Mouse (Mus musculus) limb, embryonic 11.5 days (tissue): ENCODE measurements around the gene Clcnkb. TPM values are rescaled to one million over a fixed set of nuclear protein-coding genes. Genes with fewer than 3 reads are reported as not detected.

ENCODE experiments used
- ATAC-seq: fragments of 200-750 bp; cut with Nextera tagmentation; 2 replicates; pipeline ENCODE4 v1.8.0; 2017; ENCODE audit warnings: low read depth; ENCODE audit not compliant: insufficient number of reproducible peaks, low FRiP score, low TSS enrichment
- DNase-seq: peaks from one replicate; pipeline ENCODE4 v3.0.0-alpha.2; 2015; ENCODE audit warnings: low spot score
- H3K27ac ChIP-seq: fragments of 300-500 bp; sonication (generic); replicated peaks from 2 replicates; pipeline ENCODE4 v1.5.1; 2014; ENCODE audit warnings: low read depth, mild to moderate bottlenecking, low read length
- H3K27me3 ChIP-seq: fragments of 300-500 bp; sonication (generic); 2 replicates; pipeline ENCODE4 v1.6.1; 2014; ENCODE audit warnings: mild to moderate bottlenecking, low read length, mixed read lengths; ENCODE audit not compliant: control insufficient read depth, insufficient read depth
- H3K36me3 ChIP-seq: fragments of 300-500 bp; sonication (generic); 2 replicates; pipeline ENCODE4 v1.6.1; 2014; ENCODE audit warnings: mild to moderate bottlenecking, low read length, moderate library complexity, mixed read lengths; ENCODE audit not compliant: control insufficient read depth, insufficient read depth
- H3K4me1 ChIP-seq: fragments of 300-500 bp; sonication (generic); 2 replicates; pipeline ENCODE4 v1.6.1; 2014; ENCODE audit warnings: low read length, mixed read lengths; ENCODE audit not compliant: control insufficient read depth, insufficient read depth
- H3K4me2 ChIP-seq: fragments of 300-500 bp; sonication (generic); 2 replicates; pipeline ENCODE4 v1.6.1; 2014; ENCODE audit warnings: low read depth, mild to moderate bottlenecking, moderate library complexity; ENCODE audit not compliant: severe bottlenecking
- H3K4me3 ChIP-seq: fragments of 300-500 bp; sonication (generic); 2 replicates; pipeline ENCODE4 v1.5.1; 2014; ENCODE audit warnings: low read depth, low read length
- H3K9ac ChIP-seq: fragments of 300-500 bp; sonication (generic); 2 replicates; pipeline ENCODE4 v1.6.1; 2014; ENCODE audit warnings: mild to moderate bottlenecking, low read length
- H3K9me3 ChIP-seq: fragments of 300-500 bp; sonication (generic); 2 replicates; pipeline ENCODE4 v1.6.1; 2016; ENCODE audit warnings: low read length; ENCODE audit not compliant: control insufficient read depth
- WGBS: fragments of 180-500 bp; shearing (Covaris S2); extraction: QIAGEN DNeasy Blood & Tissue Kit; methylation state at CpG from one replicate; pipeline ENCODE4 v1.1.7; 2014; 5-methylcytosine and 5-hydroxymethylcytosine counted together
- polyA plus RNA-seq: library from polyadenylated mRNA; unstranded; fragments of >200 nt; fragmentation: Nextera tagmentation; extraction: Ambion mirVana; gene quantifications from 2 replicates; pipeline ENCODE4 v1.2.1, GENCODE M21; 2014

The Clcnkb gene
- polyA plus RNA-seq, 1 experiment from 2014 or later: not detected

GRCm38 (mm10) chr4:141443641-141444429, 28.0 kb upstream of the Clcnkb start:
- DNase-seq (no peak), ATAC-seq (no peak)
- peak overlapping the region; percentile 88 for H3K4me2 ChIP-seq
- peaks cover 6% of the 10 kb centered on the region for H3K36me3 ChIP-seq
- WGBS: 51% methylated on average over 11 of the region's 11 CpGs
- H3K4me1 ChIP-seq: peaks cover 8% of the 10 kb centered on the region
- peak overlapping the region; percentile 93 for H3K9ac ChIP-seq
- H3K27ac ChIP-seq: no peak overlapping the region
- H3K9me3 ChIP-seq: no peaks in the 10 kb centered on the region
- H3K4me3 ChIP-seq: peak overlapping the region; percentile 73
- no peaks in the 10 kb centered on the region for H3K27me3 ChIP-seq

DNA sequence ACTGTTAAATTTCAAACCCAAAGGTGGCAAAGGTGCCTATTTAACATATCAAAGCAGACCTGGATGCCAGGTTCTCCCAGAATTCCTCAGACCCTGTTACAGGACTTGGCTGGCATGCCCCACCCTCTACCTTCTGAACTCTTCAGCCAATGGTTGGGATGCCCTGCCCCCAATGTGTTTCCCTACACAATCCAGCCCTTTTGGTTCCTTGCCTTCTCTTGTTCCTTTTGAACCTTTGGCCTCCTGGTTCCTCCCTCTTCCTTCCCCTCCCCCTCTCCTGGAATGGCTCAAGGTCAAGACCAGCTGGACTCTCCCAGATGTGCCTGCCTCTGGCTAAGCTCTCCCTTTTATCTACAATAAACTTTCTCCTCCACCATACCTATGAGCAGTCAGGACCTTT, 25.1 kb upstream of the Clcnkb start:
- H3K4me1 ChIP-seq: peaks cover 7% of the 10 kb centered on the region
- no peak overlapping the region for H3K4me2 ChIP-seq
- no peak overlapping the region for H3K9ac ChIP-seq
- no peaks in the 10 kb centered on the region for H3K36me3 ChIP-seq
- ATAC-seq (no peak), DNase-seq (no peak)
- no peak overlapping the region for H3K27ac ChIP-seq
- H3K9me3 ChIP-seq: no peaks in the 10 kb centered on the region
- H3K27me3 ChIP-seq: no peaks in the 10 kb centered on the region
- no peak overlapping the region for H3K4me3 ChIP-seq

DNA sequence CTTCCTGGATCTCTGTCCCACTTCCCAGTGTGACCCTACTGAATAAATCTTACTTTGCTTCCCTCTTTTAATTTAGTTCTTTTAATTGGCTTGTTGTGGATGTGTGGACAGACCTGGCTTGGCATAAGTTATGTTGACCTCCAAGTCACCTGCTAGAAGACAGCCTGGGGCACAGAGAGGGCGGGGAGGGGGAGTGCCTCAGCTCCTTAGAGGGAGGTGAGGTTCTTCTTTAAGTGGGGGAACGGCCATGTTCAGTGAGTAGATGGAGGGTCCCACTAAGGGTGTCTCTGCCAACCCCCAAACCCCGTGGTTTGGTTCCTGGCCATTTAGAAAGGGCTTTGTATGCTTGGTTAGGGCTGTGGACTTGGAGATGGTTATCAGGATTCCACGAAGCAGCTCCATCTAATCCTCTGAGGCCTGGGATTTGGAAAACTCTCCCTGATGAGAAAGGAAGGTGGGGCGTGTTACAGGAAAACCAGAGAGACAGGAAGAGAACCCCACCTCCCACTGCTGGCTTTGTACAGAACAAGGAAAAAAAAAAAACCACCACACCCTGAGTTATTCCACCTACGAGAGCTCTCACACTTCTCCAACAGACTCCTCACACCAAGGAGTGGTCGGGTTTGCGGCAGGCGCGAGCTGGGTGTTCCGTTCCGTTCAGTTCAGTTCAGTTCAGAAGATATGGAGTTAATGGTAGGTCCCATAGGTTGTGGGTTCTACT, 23.4 kb upstream of the Clcnkb start:
- no peak overlapping the region for H3K4me2 ChIP-seq

GRCm38 (mm10) chr4:141435974-141436373, 20.2 kb upstream of the Clcnkb start, which contains the start of gene Srarp:
Srarp (minus strand) TSS chr4:141436105.
- no peak for DNase-seq

More for the DNA sequence above, 23.4 kb upstream of the Clcnkb start:
- Histone ChIP-seq H3K4me3 (no peak overlapping the region), H3K9ac (no peak overlapping the region), H3K9me3 (no peaks in the 10 kb centered on the region), H3K4me1 (no peaks in the 10 kb centered on the region), H3K36me3 (no peaks in the 10 kb centered on the region), H3K27me3 (no peaks in the 10 kb centered on the region), H3K27ac (no peak overlapping the region)
- no peak for DNase-seq
- 85% methylated on average over 12 of the region's 12 CpGs for WGBS
- ATAC-seq: no peak

GRCm38 (mm10) chr4:141433191-141433590, 17.4 kb upstream of the Clcnkb start:
- H3K9ac ChIP-seq: no peak overlapping the region
- DNase-seq (no peak), ATAC-seq (no peak)
- no peaks in the 10 kb centered on the region for H3K4me1 ChIP-seq
- H3K9me3 ChIP-seq: no peaks in the 10 kb centered on the region
- no peak overlapping the region for H3K4me3 ChIP-seq
- H3K4me2 ChIP-seq: no peak overlapping the region
- H3K27ac ChIP-seq: no peak overlapping the region
- H3K27me3 ChIP-seq: no peaks in the 10 kb centered on the region
- H3K36me3 ChIP-seq: no peaks in the 10 kb centered on the region
- 85% methylated on average over 18 of the region's 18 CpGs for WGBS

More at GRCm38 (mm10) chr4:141435974-141436373, 20.2 kb upstream of the Clcnkb start, which contains the start of gene Srarp:
- 69% methylated on average over 1 of the region's 1 CpGs for WGBS
- Histone ChIP-seq H3K4me2 (no peak within 1 kb of the TSS), H3K27me3 (no peaks in the 10 kb centered on the region), H3K9me3 (no peaks in the 10 kb centered on the region), H3K9ac (no peak within 1 kb of the TSS), H3K4me3 (no peak within 1 kb of the TSS), H3K4me1 (no peaks in the 10 kb centered on the region), H3K36me3 (no peaks in the 10 kb centered on the region), H3K27ac (no peak within 1 kb of the TSS)
- ATAC-seq: no peak

- Histone ChIP-seq H3K9me3 (no peaks in the 10 kb centered on the region), H3K9ac (no peak overlapping the region), H3K4me2 (no peak overlapping the region), H3K4me3 (no peak overlapping the region), H3K4me1 (no peaks in the 10 kb centered on the region), H3K36me3 (no peaks in the 10 kb centered on the region), H3K27ac (no peak overlapping the region), H3K27me3 (no peaks in the 10 kb centered on the region)
- DNase-seq (no peak), ATAC-seq (no peak)
- 60% methylated on average over 14 of the region's 14 CpGs for WGBS
Measured at GRCm38 (mm10) chr4:141432666-141433065, 16.9 kb upstream of the Clcnkb start.

GRCm38 (mm10) chr4:141430997-141431396, 15.2 kb upstream of the Clcnkb start:
- Histone ChIP-seq H3K4me1 (no peaks in the 10 kb centered on the region), H3K4me2 (no peak overlapping the region), H3K36me3 (no peaks in the 10 kb centered on the region), H3K27me3 (no peaks in the 10 kb centered on the region; the same call in 1 of the 2 replicates), H3K9me3 (no peaks in the 10 kb centered on the region), H3K9ac (no peak overlapping the region), H3K4me3 (no peak overlapping the region), H3K27ac (no peak overlapping the region)
- WGBS: 49% methylated on average over 9 of the region's 9 CpGs
- ATAC-seq (no peak), DNase-seq (peak; percentile 78)

DNA sequence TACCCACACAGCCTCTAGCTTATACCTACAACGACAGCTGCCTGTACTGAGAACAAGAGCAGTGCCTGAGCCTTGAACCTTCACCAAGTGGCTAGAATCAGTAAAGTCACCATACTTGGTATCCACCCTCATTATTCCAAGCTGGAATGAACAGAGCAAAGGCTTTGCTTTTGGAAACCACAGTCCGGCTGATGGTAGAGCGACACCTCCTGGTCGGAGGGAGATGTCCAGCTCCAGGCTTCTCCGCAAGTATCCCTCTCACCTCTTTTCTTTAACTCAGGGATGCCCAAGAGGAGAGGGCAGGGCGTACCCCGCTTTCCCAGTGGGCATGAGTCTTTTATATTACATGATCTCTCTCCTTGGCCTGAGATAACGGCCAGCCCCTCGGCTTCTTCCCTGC, 14.0 kb upstream of the Clcnkb start:
- peaks cover 5% of the 10 kb centered on the region for H3K4me1 ChIP-seq
- DNase-seq: peak; percentile 56
- no peak overlapping the region for H3K4me3 ChIP-seq
- H3K9ac ChIP-seq: no peak overlapping the region
- no peaks in the 10 kb centered on the region for H3K9me3 ChIP-seq
- no peaks in the 10 kb centered on the region for H3K36me3 ChIP-seq
- no peak for ATAC-seq
- 45% methylated on average over 9 of the region's 9 CpGs for WGBS
- no peak overlapping the region for H3K27ac ChIP-seq
- H3K27me3 ChIP-seq: peaks cover 3% of the 10 kb centered on the region; the same call in 1 of the 2 replicates
- no peak overlapping the region for H3K4me2 ChIP-seq
